Mouse (Mus musculus): Measurements from ENCODE around the gene Sh3tc1.
A peak's percentile ranks its signal among the peaks of the same experiment; 100 is the strongest.

Gene Sh3tc1

GRCm38 (mm10) chr5:35755131-35755733, 15.4 kb upstream of the Sh3tc1 start:
- DNase-seq (ENCODE audit: low spot score), result peak; percentile 23

GRCm38 (mm10) chr5:35751016-35751415, 11.2 kb upstream of the Sh3tc1 start:
- no peak for DNase-seq (ENCODE audit: low spot score)

GRCm38 (mm10) chr5:35750026-35750425, 10.2 kb upstream of the Sh3tc1 start:
- no peak for DNase-seq (ENCODE audit: low spot score)

GRCm38 (mm10) chr5:35749416-35749815, 9.6 kb upstream of the Sh3tc1 start:
- DNase-seq (ENCODE audit: low spot score), result no peak

- DNase-seq (ENCODE audit: low spot score), result no peak
These were observed 7.1 kb upstream of the Sh3tc1 start for GRCm38 (mm10) chr5:35746910-35747309.

GRCm38 (mm10) chr5:35745406-35745805, 5.6 kb upstream of the Sh3tc1 start:
- no peak for DNase-seq (ENCODE audit: low spot score)

- DNase-seq (ENCODE audit: low spot score), result no peak
These were observed 4.4 kb upstream of the Sh3tc1 start for GRCm38 (mm10) chr5:35743990-35744722.

- DNase-seq (ENCODE audit: low spot score), result peak; percentile 72
These were observed 3.6 kb upstream of the Sh3tc1 start for GRCm38 (mm10) chr5:35743238-35743951.

- DNase-seq (ENCODE audit: low spot score), result no peak
These were observed 1.5 kb upstream of the Sh3tc1 start for GRCm38 (mm10) chr5:35741225-35741820.

GRCm38 (mm10) chr5:35740716-35741115, 929 bp upstream of the Sh3tc1 start:
- no peak for DNase-seq (ENCODE audit: low spot score)

- no peak for DNase-seq (ENCODE audit: low spot score)
These were observed 782 bp downstream of the Sh3tc1 start for GRCm38 (mm10) chr5:35739005-35739404.

GRCm38 (mm10) chr5:35737231-35737901, 2.4 kb downstream of the Sh3tc1 start:
- no peak for DNase-seq (ENCODE audit: low spot score)

GRCm38 (mm10) chr5:35733523-35733922, 6.3 kb downstream of the Sh3tc1 start:
- DNase-seq (ENCODE audit: low spot score), result no peak

GRCm38 (mm10) chr5:35731006-35731405, 8.8 kb downstream of the Sh3tc1 start:
- DNase-seq (ENCODE audit: low spot score), result no peak

GRCm38 (mm10) chr5:35730552-35730951, 9.2 kb downstream of the Sh3tc1 start:
- no peak for DNase-seq (ENCODE audit: low spot score)

GRCm38 (mm10) chr5:35729844-35730243, 9.9 kb downstream of the Sh3tc1 start:
- DNase-seq (ENCODE audit: low spot score), result no peak

GRCm38 (mm10) chr5:35728957-35729460, 10.8 kb downstream of the Sh3tc1 start:
- DNase-seq (ENCODE audit: low spot score), result peak; percentile 43

- no peak for DNase-seq (ENCODE audit: low spot score)
These were observed 11.3 kb downstream of the Sh3tc1 start for GRCm38 (mm10) chr5:35728344-35728956.

GRCm38 (mm10) chr5:35727447-35727846, 12.3 kb downstream of the Sh3tc1 start:
- DNase-seq (ENCODE audit: low spot score), result no peak

GRCm38 (mm10) chr5:35725840-35726239, 13.9 kb downstream of the Sh3tc1 start:
- no peak for DNase-seq (ENCODE audit: low spot score)

- peak; percentile 55 for DNase-seq (ENCODE audit: low spot score)
These were observed 15.9 kb downstream of the Sh3tc1 start for GRCm38 (mm10) chr5:35723900-35724299.
